Mouse (Mus musculus): ENCODE measurements at regions not wholly inside any gene's neighbourhood (a gene's known extent, or its start where the extent isn't known, plus 50 kb on each side); places are given as distances from the start of the nearest gene placed in this dataset.

GRCm38 (mm10) chr17:62160301-62160700, 720.8 kb downstream of the Efna5 start:
- TF ChIP-seq CTCF (IDR thresholded peaks at IDR 0.05; ENCODE audit: insufficient read depth, low read length) (no peak), POLR2A (IDR thresholded peaks at IDR 0.05; ENCODE audit: borderline replicate concordance, extremely low read depth, low read depth, low read length) (no peak)
